Mouse (Mus musculus) testis, adult 2 months (tissue): ENCODE results near the gene Vash1.

Experiments used
- CTCF ChIP-seq: fragments of 200-500 bp; IDR thresholded peaks from 2 replicates; pipeline ENCODE4 v1.5.1; 2012; ENCODE audit warnings: low read depth, mild to moderate bottlenecking, inconsistent platforms, low read length, moderate library complexity; ENCODE audit not compliant: control insufficient read depth, insufficient read depth, insufficient replicate concordance
- POLR2A ChIP-seq: fragments of 200-500 bp; IDR thresholded peaks from 2 replicates; pipeline ENCODE4 v1.6.1; 2012; ENCODE audit warnings: low read depth, mild to moderate bottlenecking, inconsistent platforms, low read length, moderate library complexity; ENCODE audit not compliant: control insufficient read depth

GRCm38 (mm10) chr12:86641763-86642162 is 36.7 kb upstream of the Vash1 start:
- TF ChIP-seq POLR2A (no peak), CTCF (no peak)
